Mouse (Mus musculus) v-Abl transformed pro-B cells (cell line): ENCODE results near the gene Plb1.

Source experiments
- in situ Hi-C, 2 experiments: fragments of 400-800 bp; cut with MboI; formaldehyde crosslinking; loops; one replicate each; pipeline ENCODE4 v1.15.1; 2025; ENCODE audit not compliant: unreplicated experiment in 2 of 2

The Plb1 gene

GRCm38 (mm10) chr5:32239337-32239736 is 6.8 kb downstream of the Plb1 start:
- in situ Hi-C loops = no loop called here

- in situ Hi-C loops = no loop called here
Measured at GRCm38 (mm10) chr5:32240741-32241140, 8.2 kb downstream of the Plb1 start.

GRCm38 (mm10) chr5:32243286-32243885 is 10.9 kb downstream of the Plb1 start:
- in situ Hi-C loops = no loop called here

- in situ Hi-C loops = no loop called here
Measured at GRCm38 (mm10) chr5:32245385-32245784, 12.9 kb downstream of the Plb1 start.

GRCm38 (mm10) chr5:32260751-32261150 is 28.2 kb downstream of the Plb1 start:
- in situ Hi-C loops = no loop called here

- in situ Hi-C loops = no loop called here
Measured at GRCm38 (mm10) chr5:32261251-32261650, 28.7 kb downstream of the Plb1 start.

GRCm38 (mm10) chr5:32262534-32262933 is 30.0 kb downstream of the Plb1 start:
- in situ Hi-C loops = no loop called here

GRCm38 (mm10) chr5:32272502-32272901 is 40.0 kb downstream of the Plb1 start:
- in situ Hi-C loops = no loop called here

GRCm38 (mm10) chr5:32278000-32278694 is 45.6 kb downstream of the Plb1 start:
- in situ Hi-C loops = no loop called here

GRCm38 (mm10) chr5:32280066-32280465 is 47.6 kb downstream of the Plb1 start:
- in situ Hi-C loops = no loop called here

- in situ Hi-C loops = no loop called here
Measured at GRCm38 (mm10) chr5:32282345-32282744, 49.8 kb downstream of the Plb1 start.

GRCm38 (mm10) chr5:32283457-32283856 is 50.9 kb downstream of the Plb1 start:
- in situ Hi-C loops = no loop called here

GRCm38 (mm10) chr5:32286315-32286714 is 53.8 kb downstream of the Plb1 start:
- in situ Hi-C loops = no loop called here

- in situ Hi-C loops = no loop called here
Measured at GRCm38 (mm10) chr5:32288021-32288420, 55.5 kb downstream of the Plb1 start.

- in situ Hi-C loops = no loop called here
Measured at GRCm38 (mm10) chr5:32291316-32291715, 58.8 kb downstream of the Plb1 start.

GRCm38 (mm10) chr5:32302991-32303921 is 70.7 kb downstream of the Plb1 start:
- in situ Hi-C loops = loop anchor here (5.0 to 25.0 kb wide), 2 partner anchors 71 to 734 kb away; partner anchors contain the start of gene Plb1 (in 2 of the 2)

GRCm38 (mm10) chr5:32307106-32307505 is 74.6 kb downstream of the Plb1 start:
- in situ Hi-C loops = loop anchor here in 1 of 2 experiments (25.0 kb wide), 1 partner anchor 730 kb away; no protein-coding TSS in a partner anchor

GRCm38 (mm10) chr5:32308647-32309046 is 76.1 kb downstream of the Plb1 start:
- in situ Hi-C loops = loop anchor here in 1 of 2 experiments (25.0 kb wide), 1 partner anchor 729 kb away; no protein-coding TSS in a partner anchor

GRCm38 (mm10) chr5:32309714-32310113 is 77.2 kb downstream of the Plb1 start:
- in situ Hi-C loops = loop anchor here in 1 of 2 experiments (25.0 kb wide), 1 partner anchor 728 kb away; no protein-coding TSS in a partner anchor

- in situ Hi-C loops = loop anchor here in 1 of 2 experiments (25.0 kb wide), 1 partner anchor 726 kb away; no protein-coding TSS in a partner anchor
Measured at GRCm38 (mm10) chr5:32310802-32311201, 78.3 kb downstream of the Plb1 start.
